Mouse (Mus musculus): ENCODE data around the gene Rb1.

Rb1 gene

DNA sequence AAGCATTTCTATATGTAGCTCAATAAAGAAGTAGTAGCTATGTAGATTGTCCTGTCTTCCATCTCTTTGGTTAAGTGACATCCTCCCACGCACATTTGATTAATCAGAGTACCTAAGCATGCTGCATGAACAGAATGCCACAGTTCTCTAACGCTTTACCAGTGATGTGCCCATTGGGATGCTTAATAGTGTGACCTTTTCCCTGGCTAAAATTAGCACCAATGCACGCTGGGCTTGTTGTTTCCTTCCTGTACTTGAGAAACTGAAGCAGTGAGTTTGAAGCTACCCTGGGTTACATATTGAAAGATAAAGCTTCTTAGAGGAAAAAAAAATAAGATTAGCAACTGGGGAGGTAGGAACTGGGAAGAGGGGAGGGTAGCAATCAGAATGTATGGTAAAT lies 121.6 kb downstream of the Rb1 start:
- DNase-seq (ENCODE audit: low read depth), result no peak

DNA sequence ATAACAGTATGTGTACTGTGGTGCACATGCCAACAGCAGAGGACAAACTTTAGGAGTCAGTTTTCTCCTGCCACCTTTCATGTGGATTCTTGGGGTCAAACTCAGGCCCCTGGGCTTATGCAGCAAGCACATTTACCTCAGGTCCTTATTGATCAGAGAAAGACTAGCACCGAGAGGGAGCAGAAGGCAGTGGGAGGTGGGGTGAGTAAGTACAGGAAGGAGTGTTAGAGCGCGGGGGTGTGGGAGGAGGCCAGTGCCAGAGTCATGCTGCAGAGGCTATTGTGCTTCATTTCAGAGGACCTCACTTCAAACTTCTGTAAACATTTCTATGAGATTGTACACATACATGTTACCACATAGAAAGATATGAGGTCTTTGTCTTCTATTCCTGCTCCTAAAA lies 124.2 kb downstream of the Rb1 start:
- DNase-seq (ENCODE audit: low read depth), result no peak

GRCm38 (mm10) chr14:73199058-73199457 lies 126.6 kb downstream of the Rb1 start:
- no peak for DNase-seq (ENCODE audit: low read depth)

- DNase-seq (ENCODE audit: low read depth), result no peak
These were observed 138.7 kb downstream of the Rb1 start for GRCm38 (mm10) chr14:73186875-73187274.

GRCm38 (mm10) chr14:73181144-73181543 lies 144.5 kb downstream of the Rb1 start:
- no peak for DNase-seq (ENCODE audit: low read depth)

DNA sequence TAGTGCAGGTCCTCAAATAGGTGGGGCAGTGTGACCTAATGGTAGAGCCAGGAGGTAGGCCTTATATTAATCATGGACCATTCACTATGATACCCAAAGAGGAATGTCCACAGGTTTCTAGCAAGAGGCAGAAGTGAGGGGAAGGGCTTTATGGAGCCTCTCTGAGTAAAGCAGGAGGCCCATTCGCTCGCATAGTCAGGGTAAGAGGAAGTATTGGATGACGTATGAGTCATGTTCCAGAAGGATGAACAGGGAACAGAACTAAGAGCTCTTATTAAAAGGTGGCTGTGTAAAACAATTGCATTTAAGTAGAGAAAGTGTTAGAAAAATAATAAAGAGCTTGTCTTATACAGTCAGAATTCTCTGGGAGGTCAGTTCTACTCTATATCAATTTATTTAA lies 145.0 kb downstream of the Rb1 start:
- DNase-seq (ENCODE audit: low read depth), result peak; percentile 5

DNA sequence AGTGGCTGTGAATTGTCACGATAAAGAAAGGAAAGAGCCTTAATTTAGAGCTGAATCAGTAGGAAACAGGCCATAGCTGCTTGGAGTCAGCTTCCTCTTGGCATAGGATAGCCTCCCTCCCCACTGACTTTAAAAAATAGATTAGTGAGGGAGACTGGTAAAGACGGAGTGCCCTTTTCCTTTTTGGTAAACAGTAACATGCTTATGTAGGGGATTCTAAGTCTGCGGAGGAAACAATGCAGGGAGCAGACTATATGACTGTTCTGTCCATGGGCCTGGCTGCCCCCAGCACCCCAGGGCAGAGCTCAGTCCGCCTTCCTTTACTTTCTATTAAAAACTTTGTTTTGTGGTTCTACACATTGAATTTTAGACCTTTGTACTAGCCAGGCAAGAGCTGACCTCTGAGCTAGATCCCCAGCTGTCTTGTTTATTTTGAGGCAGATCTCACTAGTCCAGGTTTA lies 146.4 kb downstream of the Rb1 start:
- no peak for DNase-seq (ENCODE audit: low read depth)

DNA sequence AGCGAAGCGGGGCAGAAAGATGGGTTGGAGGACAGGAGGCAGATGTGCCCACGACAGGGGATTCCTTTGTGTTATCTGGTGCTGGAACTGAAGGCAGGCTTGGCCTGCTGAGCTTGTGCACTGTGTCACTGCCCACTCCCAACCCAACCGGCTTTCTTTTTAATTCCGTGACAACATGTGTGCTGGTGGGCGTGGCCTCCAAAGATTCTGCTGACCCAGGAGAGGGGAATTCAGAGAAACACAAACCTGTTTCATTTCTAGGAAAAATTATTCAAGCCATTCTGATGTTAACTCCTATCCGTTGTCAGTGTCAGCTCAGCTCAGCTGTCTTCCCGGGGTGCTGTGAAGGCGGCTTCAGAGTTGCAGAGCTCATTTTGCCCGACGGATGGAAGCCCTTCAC lies 147.7 kb downstream of the Rb1 start:
- DNase-seq (ENCODE audit: low read depth), result no peak

- DNase-seq (ENCODE audit: low read depth), result no peak
These were observed 149.4 kb downstream of the Rb1 start for GRCm38 (mm10) chr14:73176266-73176665.

- DNase-seq (ENCODE audit: low read depth), result no peak
These were observed 149.8 kb downstream of the Rb1 start for GRCm38 (mm10) chr14:73175814-73176213.

- no peak for DNase-seq (ENCODE audit: low read depth)
These were observed 150.6 kb downstream of the Rb1 start for GRCm38 (mm10) chr14:73175031-73175430.

- DNase-seq (ENCODE audit: low read depth), result peak; percentile 15
These were observed 151.3 kb downstream of the Rb1 start for GRCm38 (mm10) chr14:73174091-73174995.

DNA sequence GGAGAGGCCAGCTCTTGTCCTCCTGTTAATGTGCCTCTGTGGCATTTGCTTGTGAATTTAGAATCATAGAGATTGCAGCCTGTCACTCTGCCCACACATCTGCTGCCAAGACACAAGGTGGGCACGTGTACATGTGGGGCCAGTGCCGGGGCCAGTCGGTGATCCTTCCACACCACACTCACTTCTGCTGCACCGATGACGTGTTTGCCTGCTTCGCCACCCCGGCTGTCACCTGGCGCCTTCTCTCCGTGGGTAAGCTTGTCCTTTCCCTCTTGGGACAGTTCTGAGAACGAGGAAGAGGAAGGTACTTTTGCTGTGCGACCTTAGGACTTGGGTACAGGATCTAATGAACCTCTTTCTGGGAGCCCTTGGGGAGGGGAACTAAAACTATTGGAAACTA lies 152.0 kb downstream of the Rb1 start:
- DNase-seq (ENCODE audit: low read depth), result no peak

GRCm38 (mm10) chr14:73172196-73173011 lies 153.2 kb downstream of the Rb1 start:
- DNase-seq (ENCODE audit: low read depth), result no peak

DNA sequence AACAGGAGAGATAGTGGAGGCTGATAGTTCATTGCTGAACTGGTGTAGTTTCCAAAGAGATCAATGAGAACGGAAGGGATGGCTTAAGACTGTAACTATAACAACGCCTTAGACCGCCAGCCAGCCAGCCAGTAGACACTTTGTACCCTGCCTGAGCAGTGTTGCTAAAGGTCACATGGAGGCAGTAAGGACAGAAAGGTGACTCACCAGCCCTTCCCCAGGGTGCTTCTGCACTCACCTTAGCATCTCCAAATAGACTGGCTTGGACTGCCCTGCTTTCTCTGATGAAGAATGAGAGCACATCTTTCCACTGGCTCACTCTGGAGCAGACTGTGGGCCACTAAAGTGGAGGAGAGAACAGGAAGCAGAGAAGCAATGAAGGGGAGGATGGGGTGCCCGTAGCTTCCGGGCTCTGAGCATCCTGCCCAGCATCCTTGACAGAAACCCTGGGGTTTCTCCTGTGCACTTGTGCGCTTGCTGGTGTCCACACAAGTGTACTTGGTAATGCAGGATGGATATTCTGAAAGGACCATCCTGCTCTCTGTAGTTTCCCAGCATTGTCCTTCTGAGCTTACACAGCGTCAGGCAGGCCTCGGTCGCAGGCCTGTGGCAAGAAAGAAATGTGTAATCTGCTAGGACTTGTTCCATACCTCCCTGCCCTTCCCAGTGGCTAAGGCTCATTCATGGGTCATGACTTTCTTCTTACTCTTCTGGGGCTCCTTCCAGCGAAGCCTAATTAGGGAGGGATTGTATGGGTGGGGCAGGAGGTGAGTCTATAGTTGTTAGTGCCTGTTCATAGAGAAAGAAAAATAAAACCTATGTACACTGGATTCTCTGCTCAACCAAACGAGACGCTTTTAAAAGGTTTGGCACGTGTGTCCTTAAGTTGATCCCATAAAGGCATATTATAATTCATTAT lies 155.4 kb downstream of the Rb1 start:
- no peak for DNase-seq (ENCODE audit: low read depth)

DNA sequence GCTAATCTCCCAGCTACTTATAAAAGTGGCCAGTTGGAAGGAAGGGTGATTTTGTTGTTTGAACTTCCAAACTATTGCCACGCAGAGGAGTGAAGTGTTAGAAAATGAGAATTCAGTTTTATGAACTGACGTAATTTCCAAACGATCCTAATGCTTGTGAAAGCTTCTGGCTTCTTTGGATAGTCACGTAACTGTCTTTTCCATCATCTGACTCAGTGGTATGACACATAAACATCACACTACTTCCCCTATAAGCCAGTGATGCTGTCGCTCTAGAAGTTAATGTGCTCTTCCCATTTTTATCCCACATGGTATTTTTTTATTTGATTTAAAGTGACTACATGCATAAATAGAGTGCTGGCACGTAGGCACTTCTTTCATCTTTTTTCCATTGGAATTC lies 157.0 kb downstream of the Rb1 start:
- DNase-seq (ENCODE audit: low read depth), result no peak

DNA sequence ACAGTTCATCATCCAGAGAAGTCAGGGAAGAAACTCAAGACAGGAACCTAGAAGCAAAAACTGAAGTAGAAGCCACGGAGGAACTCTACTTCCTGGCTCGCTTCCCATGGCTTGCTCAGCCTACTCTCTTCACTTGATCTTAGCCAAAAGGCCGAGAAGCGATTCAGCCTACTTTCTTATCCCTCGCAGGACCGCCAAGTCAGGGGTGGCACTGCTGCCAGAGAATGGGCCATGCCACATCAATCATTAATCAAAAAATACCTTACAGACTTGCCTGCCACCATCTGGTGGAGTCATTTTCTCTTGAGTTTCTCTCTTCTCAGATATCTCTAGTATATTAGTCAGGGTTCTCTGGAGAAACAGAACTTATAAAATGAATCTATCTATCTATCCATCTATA lies 160.5 kb downstream of the Rb1 start:
- DNase-seq (ENCODE audit: low read depth), result no peak

DNA sequence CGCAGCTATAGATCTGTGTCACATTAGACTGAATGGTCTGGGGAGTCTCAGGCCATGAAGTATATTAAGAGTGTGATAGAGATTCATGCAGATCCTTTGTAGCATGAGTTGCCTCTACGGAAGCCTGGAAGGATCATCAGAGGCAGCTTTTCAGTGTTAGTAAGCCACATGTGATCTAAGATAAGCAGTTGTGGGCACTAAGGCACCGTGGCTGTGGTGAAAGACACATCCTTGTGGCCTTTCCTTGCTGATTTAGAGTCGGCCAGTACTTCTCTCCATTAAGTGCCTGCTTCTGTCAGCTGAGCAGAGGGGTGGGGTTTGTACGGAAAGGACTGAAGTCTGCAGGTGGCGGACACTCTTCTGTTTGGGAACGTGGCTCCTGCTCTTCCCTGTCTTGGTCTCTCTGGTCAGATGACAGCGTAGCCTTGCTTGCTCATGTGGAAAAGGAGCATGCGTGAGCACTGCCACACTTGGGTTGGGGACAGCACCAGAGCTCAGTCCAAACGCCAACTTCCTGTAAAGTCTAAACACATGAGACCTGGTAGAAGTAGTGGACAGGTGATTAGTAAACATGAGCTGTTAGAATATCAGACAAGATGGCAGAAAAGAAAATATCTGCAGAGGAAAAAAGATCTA lies 162.1 kb downstream of the Rb1 start:
- DNase-seq (ENCODE audit: low read depth), result no peak

GRCm38 (mm10) chr14:73162192-73162800 lies 163.3 kb downstream of the Rb1 start:
- no peak for DNase-seq (ENCODE audit: low read depth)

DNA sequence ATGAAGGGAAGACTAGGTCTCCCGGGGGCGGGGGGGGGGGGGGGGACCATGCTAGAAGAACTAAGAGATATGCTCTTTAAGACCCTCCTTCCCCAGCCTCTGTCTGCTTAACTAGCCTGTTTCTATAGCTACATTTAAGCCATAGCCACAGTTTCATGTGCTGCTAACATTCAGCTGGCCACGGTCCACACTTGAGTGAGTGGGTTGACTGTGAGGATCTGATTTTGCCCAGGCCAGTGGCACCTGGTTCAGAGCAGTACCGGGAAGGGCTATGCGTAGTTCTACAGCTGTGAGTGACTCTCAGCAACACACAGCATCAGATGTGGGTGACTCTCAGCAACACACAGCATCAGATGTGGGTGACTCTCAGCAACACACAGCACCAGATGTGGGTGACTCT lies 164.3 kb downstream of the Rb1 start:
- DNase-seq (ENCODE audit: low read depth), result no peak

DNA sequence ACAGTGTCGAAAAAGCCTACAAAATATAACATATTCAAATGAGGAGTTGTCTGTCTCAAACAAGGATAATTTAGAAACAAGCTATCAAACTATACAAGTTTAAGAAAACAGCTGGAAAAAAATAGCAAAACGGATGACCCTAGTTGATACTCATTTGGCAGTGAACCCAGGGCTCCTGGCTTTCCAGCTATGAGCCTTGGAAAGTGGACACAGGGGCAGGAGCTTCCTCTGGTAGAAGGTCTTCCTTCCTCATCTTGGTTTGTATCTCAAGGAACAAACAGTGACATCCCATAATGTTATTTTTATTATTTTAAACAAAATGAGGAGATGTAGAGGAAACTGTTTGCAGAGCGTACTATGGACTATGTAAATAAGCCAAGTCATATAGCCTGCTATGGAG lies 177.5 kb downstream of the Rb1 start:
- DNase-seq (ENCODE audit: low read depth), result no peak

Measured in NIH3T3 (cell line).